Mouse (Mus musculus) hindbrain, embryonic 12.5 days (tissue): ENCODE measurements around the gene Mrpl47. TPM values are rescaled to one million over a fixed set of nuclear protein-coding genes. Genes with fewer than 3 reads are reported as not detected.
A peak's percentile ranks its signal among the peaks of the same experiment; 100 is the strongest.
"Not testable (repeated sequence)": the region's sequence is repeated elsewhere in the genome, so short reads cannot be mapped to it uniquely, and the experiment has no call there.

ENCODE experiments used
- ATAC-seq: fragments of 200-750 bp; cut with Nextera tagmentation; 2 replicates; pipeline ENCODE4 v1.8.0; 2017; ENCODE audit warnings: moderate TSS enrichment; ENCODE audit not compliant: low FRiP score
- H3K27ac ChIP-seq: fragments of 300-500 bp; sonication (generic); 2 replicates; pipeline ENCODE4 v1.5.1; 2016; ENCODE audit warnings: mild to moderate bottlenecking
- H3K27me3 ChIP-seq: fragments of 300-500 bp; sonication (generic); 2 replicates; pipeline ENCODE4 v1.6.1; 2016; ENCODE audit warnings: mild to moderate bottlenecking
- H3K36me3 ChIP-seq: fragments of 300-500 bp; sonication (generic); 2 replicates; pipeline ENCODE4 v1.6.1; 2016; ENCODE audit warnings: mild to moderate bottlenecking
- H3K4me1 ChIP-seq: fragments of 300-500 bp; sonication (generic); 2 replicates; pipeline ENCODE4 v1.6.1; 2016
- H3K4me2 ChIP-seq: fragments of 300-500 bp; sonication (generic); replicated peaks from 2 replicates; pipeline ENCODE4 v1.6.1; 2016; ENCODE audit warnings: mild to moderate bottlenecking
- H3K4me3 ChIP-seq: fragments of 300-500 bp; sonication (generic); 2 replicates; pipeline ENCODE4 v1.5.1; 2016; ENCODE audit warnings: mild to moderate bottlenecking
- H3K9ac ChIP-seq: fragments of 300-500 bp; sonication (generic); 2 replicates; pipeline ENCODE4 v1.6.1; 2016; ENCODE audit warnings: mild to moderate bottlenecking, moderate library complexity
- H3K9me3 ChIP-seq: fragments of 300-500 bp; sonication (generic); replicated peaks from 2 replicates; pipeline ENCODE4 v1.6.1; 2016; ENCODE audit warnings: mild to moderate bottlenecking
- WGBS: fragments of 180-500 bp; shearing (Covaris S2); methylation state at CpG from one replicate; pipeline ENCODE4 v1.1.7; 2016; 5-methylcytosine and 5-hydroxymethylcytosine counted together
- polyA plus RNA-seq: library from polyadenylated mRNA; unstranded; fragments of >200 nt; fragmentation: Nextera tagmentation; extraction: Ambion mirVana; gene quantifications from 2 replicates; pipeline ENCODE4 v1.2.1, GENCODE M21; 2016

The Mrpl47 gene
- polyA plus RNA-seq, 1 experiment from 2014 or later: 33.7 TPM

DNA sequence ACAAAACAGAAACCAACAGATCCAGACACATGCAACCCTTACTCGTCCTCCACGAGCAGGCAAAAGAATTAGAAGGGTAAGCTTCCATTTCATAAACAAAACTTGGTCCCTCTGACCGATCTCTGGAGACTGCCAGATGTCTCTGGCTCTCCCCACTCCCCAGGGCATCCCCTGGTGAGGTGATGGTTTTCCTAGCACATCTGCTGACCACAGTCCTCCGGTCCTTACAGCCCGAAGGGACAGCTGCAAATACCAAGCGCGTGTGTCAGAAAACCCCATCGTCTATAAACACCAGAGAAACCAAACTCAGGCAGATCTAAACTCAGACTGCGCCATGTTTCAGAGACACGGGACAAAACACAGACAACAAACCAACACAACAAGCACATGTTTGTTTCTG, 32.8 kb downstream of the Mrpl47 start:
- not testable (repeated sequence) for H3K9me3 ChIP-seq, ATAC-seq, H3K36me3 ChIP-seq, H3K27me3 ChIP-seq, H3K4me2 ChIP-seq, H3K9ac ChIP-seq, H3K4me1 ChIP-seq, H3K27ac ChIP-seq, H3K4me3 ChIP-seq
- 90% methylated on average over 10 of the region's 10 CpGs for WGBS

- not testable (repeated sequence) for H3K4me3 ChIP-seq, H3K4me1 ChIP-seq, H3K9ac ChIP-seq, H3K27ac ChIP-seq, ATAC-seq, H3K4me2 ChIP-seq, H3K9me3 ChIP-seq, H3K27me3 ChIP-seq, H3K36me3 ChIP-seq
- WGBS: 86% methylated on average over 6 of the region's 6 CpGs
These were observed 33.4 kb downstream of the Mrpl47 start for GRCm38 (mm10) chr3:32704021-32704420.

DNA sequence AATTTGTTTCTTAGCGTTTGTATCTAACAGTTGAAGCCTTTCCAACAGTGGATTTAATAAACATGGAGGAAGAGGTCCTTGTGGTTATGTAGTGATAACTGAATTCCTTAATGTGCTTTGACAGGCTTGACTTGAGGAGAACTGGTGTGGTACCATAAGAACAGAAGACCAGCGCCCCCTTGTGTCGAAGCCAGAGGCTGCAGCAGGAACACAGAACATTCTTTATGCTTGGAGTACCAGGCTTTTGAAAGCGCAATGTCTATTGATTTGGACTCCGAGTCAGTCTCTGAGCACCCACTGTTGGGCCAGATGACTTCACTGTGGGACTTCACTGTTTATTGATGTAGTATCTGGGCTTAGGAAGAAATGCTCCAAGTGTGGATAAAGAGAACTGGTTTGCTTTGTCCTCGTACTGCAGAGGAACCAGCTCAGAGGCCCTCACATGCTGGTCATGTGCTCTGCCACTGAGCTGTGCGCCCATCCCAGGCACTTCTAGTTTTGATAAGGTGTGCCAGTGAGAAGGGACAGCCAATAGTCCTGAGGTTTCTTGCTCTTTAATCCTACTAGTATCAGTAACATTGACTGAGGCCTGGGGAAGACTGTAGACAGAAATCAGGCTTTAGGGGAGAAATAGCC, 39.1 kb downstream of the Mrpl47 start:
- no peak overlapping the region for H3K9ac ChIP-seq
- WGBS: 33% methylated on average over 7 of the region's 7 CpGs
- ATAC-seq: peak; percentile 60
- no peak overlapping the region for H3K4me3 ChIP-seq
- H3K4me2 ChIP-seq: no peak overlapping the region
- no peaks in the 10 kb centered on the region for H3K36me3 ChIP-seq
- H3K9me3 ChIP-seq: no peaks in the 10 kb centered on the region
- H3K27ac ChIP-seq: no peak overlapping the region
- no peaks in the 10 kb centered on the region for H3K4me1 ChIP-seq
- H3K27me3 ChIP-seq: no peaks in the 10 kb centered on the region

- Histone ChIP-seq H3K4me2 (no peak overlapping the region), H3K9ac (no peak overlapping the region), H3K27ac (no peak overlapping the region), H3K4me1 (no peaks in the 10 kb centered on the region), H3K4me3 (no peak overlapping the region), H3K27me3 (no peaks in the 10 kb centered on the region), H3K9me3 (no peaks in the 10 kb centered on the region), H3K36me3 (no peaks in the 10 kb centered on the region)
- no peak for ATAC-seq
- 86% methylated on average over 4 of the region's 4 CpGs for WGBS
These were observed 41.8 kb downstream of the Mrpl47 start for GRCm38 (mm10) chr3:32695583-32695980.

DNA sequence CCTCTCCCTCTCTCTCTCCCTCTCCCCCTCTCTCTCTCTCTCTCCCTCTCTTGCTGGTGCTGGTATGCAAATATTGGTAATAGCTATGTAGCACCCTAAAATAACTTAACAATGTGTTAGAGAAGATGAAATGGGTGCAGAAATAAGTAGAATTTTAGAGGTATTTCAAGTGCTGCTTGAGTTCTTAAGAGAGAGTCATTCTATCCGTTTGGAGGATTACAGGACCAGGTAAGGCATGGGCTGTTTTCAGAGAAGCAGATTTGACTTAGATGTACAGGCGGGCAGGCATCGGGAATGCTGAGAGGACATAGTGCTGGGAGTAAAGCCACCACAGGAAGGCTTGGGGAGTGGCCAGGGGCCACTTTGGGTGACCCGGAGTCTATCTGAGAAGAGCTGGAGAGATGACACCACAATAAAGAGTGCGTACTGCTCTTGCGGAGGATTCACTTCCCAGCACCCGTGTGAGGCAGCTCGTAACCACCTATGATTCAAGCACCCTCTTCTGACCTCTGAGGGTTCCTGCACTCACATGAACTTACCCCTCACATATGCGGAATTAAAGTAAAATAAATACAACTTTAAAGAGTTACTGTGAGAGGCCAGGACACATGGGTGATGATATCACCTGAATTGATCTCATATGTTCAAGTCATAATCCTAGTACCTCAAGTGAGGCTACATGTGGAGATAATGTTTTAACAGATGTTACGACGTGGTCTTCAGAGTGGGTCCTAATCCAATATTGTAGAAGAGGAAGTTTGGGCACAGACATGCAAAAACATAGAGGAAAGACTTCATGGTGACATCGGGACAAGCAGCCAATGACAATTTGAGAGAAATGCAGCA, 42.4 kb downstream of the Mrpl47 start:
- no peaks in the 10 kb centered on the region for H3K9me3 ChIP-seq
- no peaks in the 10 kb centered on the region for H3K27me3 ChIP-seq
- no peak overlapping the region for H3K27ac ChIP-seq
- no peaks in the 10 kb centered on the region for H3K4me1 ChIP-seq
- ATAC-seq: no peak
- H3K9ac ChIP-seq: no peak overlapping the region
- H3K4me2 ChIP-seq: no peak overlapping the region
- H3K36me3 ChIP-seq: no peaks in the 10 kb centered on the region
- WGBS: 80% methylated on average over 12 of the region's 12 CpGs
- H3K4me3 ChIP-seq: no peak overlapping the region

DNA sequence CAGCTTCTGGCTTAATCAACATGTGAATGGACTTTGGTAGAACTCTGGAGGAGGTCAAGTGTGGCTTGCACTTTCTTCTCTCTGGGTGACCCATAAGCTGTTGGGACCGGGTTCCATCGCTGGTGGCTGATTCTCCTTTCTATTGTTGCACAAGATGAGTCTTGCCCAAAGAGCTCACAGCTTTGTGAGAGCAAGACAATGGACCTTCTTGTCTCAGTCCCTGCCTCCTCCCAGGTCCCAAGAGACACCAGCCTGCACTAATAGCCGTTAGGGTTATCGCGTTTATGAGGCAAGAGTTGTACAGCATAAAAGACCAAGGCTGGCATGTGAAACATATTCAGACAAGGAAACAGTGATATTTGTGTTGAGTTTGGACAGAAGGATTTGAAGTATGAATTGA, 43.2 kb downstream of the Mrpl47 start:
- H3K4me1 ChIP-seq: no peaks in the 10 kb centered on the region
- ATAC-seq: no peak
- no peaks in the 10 kb centered on the region for H3K9me3 ChIP-seq
- no peaks in the 10 kb centered on the region for H3K36me3 ChIP-seq
- 51% methylated on average over 5 of the region's 5 CpGs for WGBS
- H3K4me2 ChIP-seq: no peak overlapping the region
- H3K9ac ChIP-seq: no peak overlapping the region
- H3K4me3 ChIP-seq: no peak overlapping the region
- H3K27me3 ChIP-seq: no peaks in the 10 kb centered on the region
- no peak overlapping the region for H3K27ac ChIP-seq

GRCm38 (mm10) chr3:32691841-32692240, 45.6 kb downstream of the Mrpl47 start:
- no peaks in the 10 kb centered on the region for H3K9me3 ChIP-seq
- H3K27me3 ChIP-seq: no peaks in the 10 kb centered on the region
- ATAC-seq: no peak
- no peak overlapping the region for H3K27ac ChIP-seq
- no peaks in the 10 kb centered on the region for H3K4me1 ChIP-seq
- H3K4me3 ChIP-seq: no peak overlapping the region
- H3K36me3 ChIP-seq: no peaks in the 10 kb centered on the region
- no peak overlapping the region for H3K9ac ChIP-seq
- H3K4me2 ChIP-seq: no peak overlapping the region
- WGBS: 86% methylated on average over 5 of the region's 5 CpGs

GRCm38 (mm10) chr3:32690901-32691300, 46.5 kb downstream of the Mrpl47 start:
- WGBS: 52% methylated on average over 1 of the region's 1 CpGs
- H3K27me3 ChIP-seq: no peaks in the 10 kb centered on the region
- H3K4me3 ChIP-seq: no peak overlapping the region

DNA sequence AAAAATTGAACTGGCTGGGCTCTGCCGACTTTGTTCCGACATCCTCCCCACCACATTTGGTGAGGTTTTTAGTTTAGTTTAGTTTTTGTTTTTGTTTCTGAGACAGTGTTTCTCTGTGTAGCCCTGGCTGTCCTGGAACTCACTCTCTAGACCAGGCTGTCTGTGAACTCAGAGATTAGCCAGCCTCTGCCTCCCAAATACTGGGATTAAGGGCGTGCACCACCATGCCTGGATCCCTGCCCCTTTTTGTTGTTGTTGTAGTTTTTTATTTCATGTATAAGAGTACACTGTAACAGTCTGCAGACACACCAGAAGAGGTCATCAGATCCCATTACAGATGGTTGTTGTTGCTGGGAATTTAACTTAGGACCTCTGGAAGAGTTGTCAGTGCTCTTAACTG, 47.4 kb downstream of the Mrpl47 start:
- Histone ChIP-seq H3K4me1 (no peaks in the 10 kb centered on the region), H3K9ac (no peak overlapping the region), H3K4me3 (no peak overlapping the region), H3K9me3 (no peaks in the 10 kb centered on the region), H3K27ac (no peak overlapping the region), H3K4me2 (no peak overlapping the region), H3K36me3 (no peaks in the 10 kb centered on the region), H3K27me3 (no peaks in the 10 kb centered on the region)
- WGBS: 93% methylated on average over 3 of the region's 3 CpGs
- no peak for ATAC-seq

More at GRCm38 (mm10) chr3:32690901-32691300, 46.5 kb downstream of the Mrpl47 start:
- Histone ChIP-seq H3K9me3 (no peaks in the 10 kb centered on the region), H3K4me2 (no peak overlapping the region), H3K27ac (no peak overlapping the region), H3K9ac (no peak overlapping the region), H3K36me3 (no peaks in the 10 kb centered on the region), H3K4me1 (no peaks in the 10 kb centered on the region)
- ATAC-seq: no peak

DNA sequence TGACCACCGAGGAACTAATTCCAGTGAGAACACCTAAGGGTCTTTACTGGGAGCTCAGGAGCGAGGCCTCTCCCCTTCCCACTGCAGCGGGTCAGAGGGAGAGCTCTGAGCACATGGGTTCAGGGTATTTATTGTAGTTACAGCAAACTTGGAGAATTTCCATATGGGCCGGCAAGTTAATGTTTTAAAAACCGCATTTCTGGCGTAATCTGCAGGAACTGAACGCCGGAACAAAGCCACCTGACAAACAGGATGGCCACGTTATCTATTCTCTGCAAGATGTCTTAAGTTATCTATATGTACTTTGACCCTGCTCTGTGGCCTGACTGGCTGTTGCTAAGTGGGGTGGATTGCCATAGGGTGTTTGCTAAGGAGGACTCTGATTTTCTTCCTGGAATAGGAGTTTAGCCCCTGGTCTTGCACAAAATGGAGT, 47.8 kb downstream of the Mrpl47 start:
- Histone ChIP-seq H3K27me3 (no peaks in the 10 kb centered on the region), H3K4me3 (no peak overlapping the region), H3K9ac (no peak overlapping the region), H3K36me3 (no peaks in the 10 kb centered on the region), H3K4me2 (no peak overlapping the region), H3K4me1 (no peaks in the 10 kb centered on the region), H3K9me3 (no peaks in the 10 kb centered on the region), H3K27ac (no peak overlapping the region)
- WGBS: 91% methylated on average over 9 of the region's 9 CpGs
- ATAC-seq: no peak

GRCm38 (mm10) chr3:32687156-32687555, 50.2 kb downstream of the Mrpl47 start:
- Histone ChIP-seq H3K4me3 (no peak overlapping the region), H3K4me1 (no peaks in the 10 kb centered on the region), H3K27ac (no peak overlapping the region), H3K36me3 (no peaks in the 10 kb centered on the region), H3K4me2 (no peak overlapping the region), H3K27me3 (no peaks in the 10 kb centered on the region), H3K9me3 (no peaks in the 10 kb centered on the region), H3K9ac (no peak overlapping the region)
- 75% methylated on average over 4 of the region's 4 CpGs for WGBS
- ATAC-seq: no peak

- H3K4me3 ChIP-seq: no peak overlapping the region
- H3K4me2 ChIP-seq: no peak overlapping the region
- no peaks in the 10 kb centered on the region for H3K9me3 ChIP-seq
- no peaks in the 10 kb centered on the region for H3K4me1 ChIP-seq
- H3K27me3 ChIP-seq: no peaks in the 10 kb centered on the region
- H3K36me3 ChIP-seq: no peaks in the 10 kb centered on the region
- ATAC-seq: no peak
- H3K27ac ChIP-seq: no peak overlapping the region
- no peak overlapping the region for H3K9ac ChIP-seq
- 76% methylated on average over 1 of the region's 1 CpGs for WGBS
These were observed 50.9 kb downstream of the Mrpl47 start for GRCm38 (mm10) chr3:32686537-32686936.

DNA sequence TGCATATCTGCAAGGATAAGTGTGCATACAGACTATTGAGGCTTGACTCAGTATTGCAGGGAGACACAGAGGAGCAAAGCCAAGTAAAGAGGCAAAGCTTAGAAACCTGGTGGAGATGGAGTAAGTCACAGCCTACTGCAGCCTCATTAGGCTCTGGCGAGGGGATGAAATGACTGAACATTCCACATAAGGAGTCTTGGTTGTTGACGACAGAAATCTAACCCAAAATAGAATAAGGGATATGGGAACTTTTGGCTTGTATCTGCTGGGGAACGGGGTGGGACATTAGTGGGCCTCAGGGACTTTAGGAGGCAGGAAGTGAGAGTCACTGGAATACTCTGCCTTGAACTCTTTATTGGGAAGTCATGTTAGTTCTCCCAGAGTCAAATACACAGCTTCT, 52.8 kb downstream of the Mrpl47 start:
- Histone ChIP-seq H3K36me3 (no peaks in the 10 kb centered on the region), H3K9ac (no peak overlapping the region), H3K27ac (no peak overlapping the region), H3K4me3 (no peak overlapping the region), H3K4me2 (no peak overlapping the region), H3K9me3 (no peaks in the 10 kb centered on the region), H3K4me1 (no peaks in the 10 kb centered on the region), H3K27me3 (no peaks in the 10 kb centered on the region)
- no peak for ATAC-seq
- 90% methylated on average over 3 of the region's 3 CpGs for WGBS
